Mouse (Mus musculus) lung, postnatal 25 days (tissue): ENCODE measurements at regions not wholly inside any gene's neighbourhood (a gene's known extent, or its start where the extent isn't known, plus 50 kb on each side); places are given as distances from the start of the nearest gene placed in this dataset.

Source experiments
- DNase-seq: peaks from one replicate; pipeline ENCODE4 v3.0.0; 2022; ENCODE audit warnings: low spot score

DNA sequence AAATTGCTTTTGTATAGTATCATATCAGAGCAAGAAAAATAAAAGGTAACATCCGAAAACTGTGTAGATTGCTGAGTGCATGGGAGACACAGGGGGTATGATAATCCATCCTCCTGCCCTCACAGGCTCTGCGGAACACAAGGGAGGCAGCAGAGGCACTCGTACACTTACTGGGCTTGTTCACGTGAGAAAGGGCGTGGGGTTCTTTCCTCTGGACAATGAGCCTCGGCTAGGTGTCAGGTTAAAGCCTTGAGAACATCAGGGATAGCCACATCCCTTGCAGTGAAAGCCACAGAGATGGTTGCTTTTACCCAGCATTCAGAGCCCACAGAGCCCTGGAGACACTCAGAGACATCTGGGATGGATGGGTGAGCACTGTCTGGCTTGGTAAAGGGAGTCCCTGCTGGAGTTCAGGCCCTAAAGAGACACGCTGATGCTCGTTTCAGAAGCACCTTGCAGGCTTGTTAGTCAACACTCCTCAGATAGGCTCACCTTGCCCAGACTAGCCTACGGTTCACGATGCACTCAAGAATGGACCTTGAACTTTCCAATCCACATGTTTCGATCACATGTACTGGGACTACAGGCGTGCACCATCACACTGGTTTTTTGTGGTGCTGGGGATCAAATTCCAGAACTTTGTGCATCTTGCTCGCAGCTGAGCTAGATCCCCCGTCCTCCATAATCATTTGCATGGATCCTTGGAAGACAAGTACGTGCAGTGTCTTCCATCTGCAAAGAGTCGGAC is 83.5 kb upstream of the Spin1 start:
- no peak for DNase-seq

DNA sequence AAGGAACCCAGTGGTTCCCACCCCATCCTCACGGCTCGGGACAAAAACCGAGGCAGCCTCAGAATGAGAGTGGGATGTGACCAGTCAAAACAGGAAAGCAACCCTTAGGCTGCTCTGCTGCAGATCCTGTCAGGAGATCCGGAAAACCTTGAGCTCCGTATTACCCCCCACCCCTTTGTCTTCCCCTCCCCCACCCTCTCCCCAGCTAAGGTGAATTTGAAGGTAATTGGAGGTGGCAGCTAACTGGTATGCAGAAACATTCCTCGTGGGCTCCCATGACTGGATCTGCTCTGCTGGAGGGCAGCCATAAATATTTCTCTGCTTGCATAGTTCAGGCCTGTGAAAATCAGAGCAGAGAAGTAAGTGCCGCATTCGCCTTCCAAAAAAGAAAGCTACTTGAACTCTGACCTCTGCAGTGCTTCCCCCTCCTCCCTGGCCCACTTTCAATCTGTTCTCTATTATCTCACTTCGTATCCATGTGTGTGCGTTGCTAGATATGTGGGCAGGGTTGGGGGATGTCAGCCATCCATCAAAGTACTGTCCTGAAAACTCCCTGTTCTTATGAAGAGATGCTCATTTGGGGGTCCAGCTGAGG is 82.9 kb upstream of the Spin1 start:
- no peak for DNase-seq

- no peak for DNase-seq
These were observed 82.3 kb upstream of the Spin1 start for GRCm38 (mm10) chr13:51018366-51018765.

- peak; percentile 45 for DNase-seq
These were observed 78.1 kb upstream of the Spin1 start for GRCm38 (mm10) chr13:51022401-51023250.

GRCm38 (mm10) chr13:51023271-51023670 is 77.4 kb upstream of the Spin1 start:
- DNase-seq = no peak

DNA sequence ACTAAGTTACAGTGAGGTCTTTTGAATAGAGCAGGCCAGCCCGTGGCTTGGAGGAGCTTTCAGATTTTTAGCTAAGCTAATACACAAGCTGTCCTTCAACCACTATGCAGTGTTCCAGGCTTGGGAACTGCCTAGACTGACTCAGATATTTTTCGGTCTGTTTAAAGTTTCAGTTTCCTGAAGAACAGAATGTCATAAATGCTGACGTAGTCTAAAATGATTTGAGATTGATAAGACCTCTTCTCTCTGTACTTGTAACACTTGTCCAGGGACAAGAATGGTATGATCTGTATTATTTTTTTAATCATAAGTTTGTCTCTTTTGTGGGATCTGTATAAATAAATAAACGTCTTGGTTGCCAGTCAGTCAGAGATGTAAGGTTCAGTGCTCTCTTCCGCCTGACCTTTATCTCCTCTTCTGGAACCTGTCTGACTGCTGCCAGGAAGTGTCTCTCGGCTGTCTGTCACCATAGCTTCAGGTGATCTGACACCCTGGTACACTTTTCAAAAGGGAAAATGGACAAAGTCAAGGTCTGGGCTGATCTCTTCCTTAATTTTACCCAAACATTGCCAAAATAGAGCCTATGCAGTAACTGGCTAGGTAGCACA is 74.3 kb upstream of the Spin1 start:
- no peak for DNase-seq

DNA sequence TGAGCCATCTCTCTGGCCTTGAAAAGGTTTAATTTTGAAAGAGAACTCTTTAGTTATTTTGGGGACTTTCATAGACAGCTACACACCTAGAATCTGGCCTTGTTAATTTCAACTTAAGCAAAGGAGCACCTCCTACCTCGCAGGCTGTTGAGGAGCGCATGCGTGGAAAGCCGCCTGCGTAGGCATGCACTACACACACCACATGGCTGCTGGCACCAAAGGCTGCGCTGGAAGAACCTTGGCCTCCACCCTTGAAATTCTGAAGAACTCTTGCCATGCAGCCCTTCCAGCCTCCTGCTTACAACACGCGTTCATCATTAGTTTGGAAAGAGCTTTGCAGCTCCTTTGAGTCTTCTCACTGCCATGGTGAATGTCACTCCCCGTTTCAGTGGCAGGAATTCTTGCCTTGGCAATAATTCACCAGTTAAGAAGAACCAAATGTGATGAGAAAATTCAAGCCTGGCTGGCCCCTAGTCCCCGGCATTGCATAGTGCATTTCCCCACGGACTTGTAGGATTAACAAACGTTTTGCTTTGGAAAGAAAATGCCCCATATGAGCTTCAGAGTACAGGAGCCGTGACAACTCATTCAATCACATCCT is 62.7 kb upstream of the Spin1 start:
- DNase-seq = no peak

DNA sequence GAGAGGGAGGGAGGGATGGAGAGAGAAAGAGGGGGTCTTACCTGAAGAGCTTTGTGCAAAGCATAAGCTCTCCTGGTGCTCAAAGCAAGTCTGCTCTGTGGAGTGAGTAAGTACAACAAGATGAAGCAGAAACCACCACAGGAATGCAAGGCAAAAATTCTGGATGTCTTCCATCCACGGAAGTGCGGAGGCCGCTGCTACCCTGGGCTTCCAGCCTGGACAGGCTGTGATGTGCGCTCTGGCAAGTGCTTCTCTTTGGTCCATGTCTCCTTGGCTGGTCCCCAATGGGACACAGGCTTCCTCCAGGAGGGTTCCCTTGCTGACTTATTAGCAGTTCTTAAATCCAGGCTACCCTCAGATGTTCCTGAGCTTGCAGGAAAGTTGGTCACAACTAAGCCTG is 61.7 kb upstream of the Spin1 start:
- no peak for DNase-seq

DNA sequence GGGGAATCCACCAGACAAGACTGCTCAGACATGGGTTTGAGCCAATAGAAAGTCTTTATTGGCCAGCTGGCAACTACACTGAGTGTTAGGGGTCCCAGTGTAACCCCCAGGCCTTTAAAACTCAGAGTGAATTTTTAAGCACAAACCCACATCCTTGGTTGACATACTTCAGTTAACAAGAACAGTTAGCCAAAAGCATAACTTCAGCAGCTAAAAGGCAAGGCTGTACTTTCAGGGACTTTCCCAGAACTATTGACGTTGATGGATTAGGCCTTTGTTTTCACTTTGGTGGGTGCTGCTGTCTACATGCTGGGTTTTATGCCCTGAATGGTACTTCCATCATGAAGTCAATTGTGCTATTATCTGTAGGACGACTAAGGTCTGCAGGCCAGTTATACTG is 59.6 kb upstream of the Spin1 start:
- DNase-seq = no peak

DNA sequence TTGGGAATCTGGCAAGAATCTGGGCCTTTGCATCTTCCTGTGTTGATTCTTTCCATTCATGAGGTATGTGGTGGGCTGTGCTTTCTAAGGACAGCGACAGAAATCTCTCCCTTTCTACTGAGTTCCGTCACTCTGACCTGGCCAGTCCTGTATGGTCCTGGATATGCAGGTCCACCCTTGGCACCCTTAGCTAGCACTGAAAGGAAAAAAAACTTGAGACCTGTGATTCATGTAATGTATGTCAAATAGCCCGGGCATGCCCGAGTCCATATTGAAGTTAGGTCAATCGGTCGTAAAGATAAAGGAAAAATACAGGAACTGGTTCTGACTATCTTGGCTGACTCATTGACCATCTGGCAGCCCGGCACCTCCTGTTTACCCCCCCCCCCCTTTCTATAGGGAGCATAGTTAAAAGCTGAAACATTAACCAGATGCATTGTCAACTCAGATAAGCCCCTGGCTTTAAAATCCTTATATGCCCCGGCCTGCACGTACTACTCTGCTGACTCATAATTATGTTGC is 57.7 kb upstream of the Spin1 start:
- DNase-seq = no peak
